25 mouse cellular contexts compared by ENCODE assay signal in the genomic region with DNA sequence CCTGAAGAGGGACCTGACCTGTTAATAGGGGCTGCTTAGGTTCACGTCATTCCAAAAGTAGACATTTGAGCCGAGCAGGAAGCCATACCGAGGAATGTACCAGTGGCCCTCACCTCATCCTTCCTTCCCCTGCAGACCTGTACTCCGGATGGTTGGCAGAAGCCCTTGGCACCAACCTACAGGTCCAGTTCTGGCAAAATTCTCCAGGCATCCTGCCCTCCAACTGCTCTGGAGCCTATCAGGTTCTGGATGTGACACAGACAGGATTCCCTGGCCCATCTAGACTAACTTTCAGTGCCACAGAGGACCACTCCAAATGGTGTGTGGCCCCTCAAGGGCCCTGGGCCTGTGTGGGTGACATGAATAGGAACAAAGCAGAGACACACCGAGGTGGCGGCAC. TPM values are rescaled to one million over a fixed set of nuclear protein-coding genes. Genes with fewer than 3 reads are reported as not detected.
A peak's percentile ranks its signal among the peaks of the same experiment; 100 is the strongest.
DNase-seq lines count a peak whose midpoint lies in the region; ATAC-seq lines count a peak whose summit lies in the region.
"Had no signal": no experiment of that assay in that cellular context is flagged by ENCODE, and none has a peak within 500 bp of the region (broad histone marks: within the 10 kb centered on the region; RNA-seq: fewer than 3 reads in every experiment).

No protein-coding gene starts in this region.

- no peak overlapping the region for H3K27ac ChIP-seq in forebrain, embryonic 13.5 days
- H3K27ac ChIP-seq in forebrain, embryonic 16.5 days (ENCODE audit: low read length), result no peak overlapping the region
- 0 out of 2 replicates have a peak overlapping the region, but pooled peaks have one; percentile 12 for H3K27ac ChIP-seq in liver, embryonic 13.5 days
- H3K27ac ChIP-seq in hindbrain, embryonic 12.5 days, result no peak overlapping the region
- H3K27ac ChIP-seq: embryonic facial prominence, embryonic 12.5 days; hindbrain, embryonic 10.5 days; hindbrain, postnatal 0 days; kidney, embryonic 15.5 days; midbrain, embryonic 15.5 days; neural tube, embryonic 13.5 days had no signal

- peak; percentile 93 for DNase-seq in brain, adult 2 months (ENCODE audit: low read depth, low spot score)
- peak; percentile 90 for DNase-seq in cerebellum, adult 9-10 months
- no peak for DNase-seq in liver, embryonic 13.5 days
- DNase-seq in right cerebral cortex, postnatal 25 days, result no peak
- DNase-seq: adrenal gland, adult 2 months; heart, postnatal 10 days; left cerebral cortex, postnatal 4 days; lung, postnatal 4 days had no signal

- H3K9me3 ChIP-seq in forebrain, embryonic 13.5 days (replicated peaks), result no peaks in the 10 kb centered on the region
- H3K9me3 ChIP-seq in forebrain, embryonic 16.5 days (ENCODE audit: control insufficient read depth, low read length), result no peaks in the 10 kb centered on the region
- H3K9me3 ChIP-seq in liver, embryonic 13.5 days (replicated peaks), result no peaks in the 10 kb centered on the region
- no peaks in the 10 kb centered on the region for H3K9me3 ChIP-seq in hindbrain, embryonic 12.5 days (replicated peaks)
- H3K9me3 ChIP-seq: embryonic facial prominence, embryonic 12.5 days; kidney, embryonic 15.5 days; midbrain, embryonic 15.5 days; neural tube, embryonic 13.5 days had no signal

- H3K4me1 ChIP-seq in forebrain, embryonic 13.5 days, result peaks cover 23% of the 10 kb centered on the region
- peaks cover 18% of the 10 kb centered on the region for H3K4me1 ChIP-seq in forebrain, embryonic 16.5 days (replicated peaks; ENCODE audit: control insufficient read depth, insufficient read depth, low read length)
- peaks cover 67% of the 10 kb centered on the region for H3K4me1 ChIP-seq in liver, embryonic 13.5 days (replicated peaks)
- H3K4me1 ChIP-seq in hindbrain, embryonic 12.5 days, result peaks cover 21% of the 10 kb centered on the region

- no peak overlapping the region for H3K4me2 ChIP-seq in forebrain, embryonic 13.5 days
- H3K4me2 ChIP-seq in forebrain, embryonic 16.5 days (ENCODE audit: low read length), result no peak overlapping the region
- peak overlapping the region; percentile 94 for H3K4me2 ChIP-seq in liver, embryonic 13.5 days
- H3K4me2 ChIP-seq in hindbrain, embryonic 12.5 days (replicated peaks), result no peak overlapping the region
- H3K4me2 ChIP-seq: heart, embryonic 12.5 days; kidney, embryonic 15.5 days; midbrain, embryonic 15.5 days had no signal

- no peak overlapping the region for H3K4me3 ChIP-seq in forebrain, embryonic 13.5 days
- H3K4me3 ChIP-seq in forebrain, embryonic 16.5 days (replicated peaks; ENCODE audit: low read length), result no peak overlapping the region
- no peak overlapping the region for H3K4me3 ChIP-seq in liver, embryonic 13.5 days (replicated peaks)
- no peak overlapping the region for H3K4me3 ChIP-seq in hindbrain, embryonic 12.5 days
- H3K4me3 ChIP-seq: embryonic facial prominence, embryonic 12.5 days; heart, embryonic 12.5 days; hindbrain, embryonic 10.5 days; kidney, embryonic 15.5 days; midbrain, embryonic 15.5 days; myocyte; neural tube, embryonic 13.5 days had no signal

- H3K9ac ChIP-seq in forebrain, embryonic 13.5 days, result peak overlapping the region; percentile 30
- H3K9ac ChIP-seq in forebrain, embryonic 16.5 days (replicated peaks; ENCODE audit: low read depth, low read length), result no peak overlapping the region
- no peak overlapping the region; the same call in 1 of the 2 replicates for H3K9ac ChIP-seq in liver, embryonic 13.5 days
- H3K9ac ChIP-seq in hindbrain, embryonic 12.5 days, result no peak overlapping the region
- H3K9ac ChIP-seq: embryonic facial prominence, embryonic 12.5 days; heart, embryonic 12.5 days; kidney, embryonic 15.5 days; midbrain, embryonic 15.5 days; neural tube, embryonic 13.5 days had no signal

- peaks cover 54% of the 10 kb centered on the region for H3K27me3 ChIP-seq in forebrain, embryonic 13.5 days
- H3K27me3 ChIP-seq in forebrain, embryonic 16.5 days (replicated peaks; ENCODE audit: control insufficient read depth, insufficient read depth, low read length), result 0 out of 2 replicates have a peak, but pooled peaks cover 2% of the 10 kb centered on the region
- peaks cover 33% of the 10 kb centered on the region for H3K27me3 ChIP-seq in liver, embryonic 13.5 days
- H3K27me3 ChIP-seq in hindbrain, embryonic 12.5 days, result peaks cover 68% of the 10 kb centered on the region

- 89% methylated on average over 6 of the region's 6 CpGs for WGBS in forebrain, embryonic 13.5 days
- 90% methylated on average over 6 of the region's 6 CpGs for WGBS in forebrain, embryonic 16.5 days
- 81% methylated on average over 6 of the region's 6 CpGs for WGBS in liver, embryonic 13.5 days (ENCODE audit: insufficient replicate concordance)
- 80% methylated on average over 6 of the region's 6 CpGs for WGBS in hindbrain, embryonic 12.5 days

- ATAC-seq in forebrain, embryonic 13.5 days, result no peak
- no peak for ATAC-seq in forebrain, embryonic 16.5 days
- no peak for ATAC-seq in liver, embryonic 13.5 days (ENCODE audit: low read depth)
- ATAC-seq in inflammation-experienced regulatory T-cells, adult 6 months, result no peak
- ATAC-seq in hindbrain, embryonic 12.5 days (ENCODE audit: low FRiP score), result no peak
- ATAC-seq: forebrain, embryonic 14.5 days; hindbrain, postnatal 0 days; intestine, postnatal 0 days; midbrain, embryonic 15.5 days had no signal

- peaks cover 57% of the 10 kb centered on the region for H3K36me3 ChIP-seq in forebrain, embryonic 13.5 days (ENCODE audit: poor library complexity, severe bottlenecking)
- peaks cover 28% of the 10 kb centered on the region for H3K36me3 ChIP-seq in forebrain, embryonic 16.5 days (ENCODE audit: control insufficient read depth, insufficient read depth)
- peaks cover 31% of the 10 kb centered on the region for H3K36me3 ChIP-seq in liver, embryonic 13.5 days
- peaks cover 49% of the 10 kb centered on the region for H3K36me3 ChIP-seq in hindbrain, embryonic 12.5 days
- H3K36me3 ChIP-seq: embryonic facial prominence, embryonic 12.5 days; heart, embryonic 12.5 days; kidney, embryonic 15.5 days had no signal

RNA-seq across cellular contexts. Expression of a gene that starts 2.2 kb away (rescaled TPM):
- 6.9 and 9.4 TPM in 2 replicates for polyA plus RNA-seq in forebrain, embryonic 13.5 days (2015; fragmentation: Nextera tagmentation; extraction: Ambion mirVana)
- polyA plus RNA-seq in forebrain, embryonic 16.5 days (2015; fragmentation: Nextera tagmentation; extraction: Ambion mirVana), result 5.4 and 5.5 TPM in 2 replicates
- polyA plus RNA-seq in liver, embryonic 13.5 days (2015; fragmentation: Nextera tagmentation; extraction: Ambion mirVana), result 9.3 and 10.4 TPM in 2 replicates
- 10 to 100 TPM; 10.5 to 21.7 (median 20.0) TPM for polyA plus RNA-seq in inflammation-experienced regulatory T-cells, adult 6 months (2017; shearing (Covaris generic))
- 7.6 and 8.6 TPM in 2 replicates for polyA plus RNA-seq in hindbrain, embryonic 12.5 days (2016; fragmentation: Nextera tagmentation; extraction: Ambion mirVana)

RNA-seq across cellular contexts. Expression of a gene that starts 8.8 kb away (rescaled TPM):
- 0.74 and 1.2 TPM in 2 replicates for polyA plus RNA-seq in forebrain, embryonic 13.5 days (2015; fragmentation: Nextera tagmentation; extraction: Ambion mirVana)
- 0.73 and 0.85 TPM in 2 replicates for polyA plus RNA-seq in forebrain, embryonic 16.5 days (2015; fragmentation: Nextera tagmentation; extraction: Ambion mirVana)
- polyA plus RNA-seq in liver, embryonic 13.5 days (2015; fragmentation: Nextera tagmentation; extraction: Ambion mirVana), result 469 and 494 TPM in 2 replicates
- not detected for polyA plus RNA-seq in inflammation-experienced regulatory T-cells, adult 6 months (2017; shearing (Covaris generic))
- polyA plus RNA-seq in hindbrain, embryonic 12.5 days (2016; fragmentation: Nextera tagmentation; extraction: Ambion mirVana), result 3.7 and 4.2 TPM in 2 replicates

RNA-seq across cellular contexts. Expression of a gene that starts 16.8 kb away (rescaled TPM):
- 33.2 and 34.2 TPM in 2 replicates for polyA plus RNA-seq in forebrain, embryonic 13.5 days (2015; fragmentation: Nextera tagmentation; extraction: Ambion mirVana)
- polyA plus RNA-seq in forebrain, embryonic 16.5 days (2015; fragmentation: Nextera tagmentation; extraction: Ambion mirVana), result 35.5 and 39.1 TPM in 2 replicates
- polyA plus RNA-seq in liver, embryonic 13.5 days (2015; fragmentation: Nextera tagmentation; extraction: Ambion mirVana), result 44.7 and 48.6 TPM in 2 replicates
- 10 to 100 TPM; 14.5 to 19.9 (median 19.2) TPM for polyA plus RNA-seq in inflammation-experienced regulatory T-cells, adult 6 months (2017; shearing (Covaris generic))
- 32.8 and 35.0 TPM in 2 replicates for polyA plus RNA-seq in hindbrain, embryonic 12.5 days (2016; fragmentation: Nextera tagmentation; extraction: Ambion mirVana)

RNA-seq across cellular contexts. Expression of a gene that starts 26.6 kb away (rescaled TPM):
- 31.6 and 37.3 TPM in 2 replicates for polyA plus RNA-seq in forebrain, embryonic 13.5 days (2015; fragmentation: Nextera tagmentation; extraction: Ambion mirVana)
- 52.4 and 65.8 TPM in 2 replicates for polyA plus RNA-seq in forebrain, embryonic 16.5 days (2015; fragmentation: Nextera tagmentation; extraction: Ambion mirVana)
- 0.12 and 0.13 TPM in 2 replicates for polyA plus RNA-seq in liver, embryonic 13.5 days (2015; fragmentation: Nextera tagmentation; extraction: Ambion mirVana)
- polyA plus RNA-seq in inflammation-experienced regulatory T-cells, adult 6 months (2017; shearing (Covaris generic)), result 1 to 10 TPM in 2 of 3 experiments, under 1 TPM in 1; 0.84 to 1.5 (median 1.1) TPM
- polyA plus RNA-seq in hindbrain, embryonic 12.5 days (2016; fragmentation: Nextera tagmentation; extraction: Ambion mirVana), result 36.8 and 37.9 TPM in 2 replicates
- polyA plus RNA-seq: myocyte had no signal

RNA-seq across cellular contexts. Expression of a gene that starts 36.2 kb away (rescaled TPM):
- polyA plus RNA-seq in forebrain, embryonic 13.5 days (2015; fragmentation: Nextera tagmentation; extraction: Ambion mirVana), result 1.2 and 1.8 TPM in 2 replicates
- 2.2 and 2.4 TPM in 2 replicates for polyA plus RNA-seq in forebrain, embryonic 16.5 days (2015; fragmentation: Nextera tagmentation; extraction: Ambion mirVana)
- 0.33 and 0.56 TPM in 2 replicates for polyA plus RNA-seq in liver, embryonic 13.5 days (2015; fragmentation: Nextera tagmentation; extraction: Ambion mirVana)
- polyA plus RNA-seq in inflammation-experienced regulatory T-cells, adult 6 months (2017; shearing (Covaris generic)), result under 1 TPM in 1 of 3 experiments, not detected in 2; 0.28 TPM
- 1.5 and 1.6 TPM in 2 replicates for polyA plus RNA-seq in hindbrain, embryonic 12.5 days (2016; fragmentation: Nextera tagmentation; extraction: Ambion mirVana)
- polyA plus RNA-seq: large intestine, adult 2 months; liver, adult 2 months; myocyte; urinary bladder, adult 2 months had no signal

Comparison
In these comparisons a context has a peak if more than half of its experiments do, and no peak if none do; other contexts are left out.
1. DNase-seq: peak in brain, adult 2 months (single experiment) and cerebellum, adult 9-10 months (single experiment); none in liver, embryonic 13.5 days (single experiment) and right cerebral cortex, postnatal 25 days (single experiment).
2. RNA of a gene that starts 8.8 kb away (polyA plus RNA-seq): 469 to 494 TPM in liver, embryonic 13.5 days; 3.7 to 4.2 TPM in hindbrain, embryonic 12.5 days, 0.73 to 0.85 TPM in forebrain, embryonic 16.5 days, 0.74 to 1.2 TPM in forebrain, embryonic 13.5 days and not detected in inflammation-experienced regulatory T-cells, adult 6 months; every median in the first group is over 10 times any median in the second.